Mouse (Mus musculus) regulatory T cell (primary cell): Measurements from ENCODE around the gene Serpinb1a.
"Not testable (repeated sequence)": the region's sequence is repeated elsewhere in the genome, so short reads cannot be mapped to it uniquely, and the experiment has no call there.

Experiments used
- in situ Hi-C: fragments of 300-600 bp; cut with MboI, MseI; formaldehyde crosslinking; loops from one replicate; pipeline ENCODE4 v1.15.1; 2025; ENCODE audit warnings: high pct_unique_total_duplicates

Serpinb1a gene

DNA sequence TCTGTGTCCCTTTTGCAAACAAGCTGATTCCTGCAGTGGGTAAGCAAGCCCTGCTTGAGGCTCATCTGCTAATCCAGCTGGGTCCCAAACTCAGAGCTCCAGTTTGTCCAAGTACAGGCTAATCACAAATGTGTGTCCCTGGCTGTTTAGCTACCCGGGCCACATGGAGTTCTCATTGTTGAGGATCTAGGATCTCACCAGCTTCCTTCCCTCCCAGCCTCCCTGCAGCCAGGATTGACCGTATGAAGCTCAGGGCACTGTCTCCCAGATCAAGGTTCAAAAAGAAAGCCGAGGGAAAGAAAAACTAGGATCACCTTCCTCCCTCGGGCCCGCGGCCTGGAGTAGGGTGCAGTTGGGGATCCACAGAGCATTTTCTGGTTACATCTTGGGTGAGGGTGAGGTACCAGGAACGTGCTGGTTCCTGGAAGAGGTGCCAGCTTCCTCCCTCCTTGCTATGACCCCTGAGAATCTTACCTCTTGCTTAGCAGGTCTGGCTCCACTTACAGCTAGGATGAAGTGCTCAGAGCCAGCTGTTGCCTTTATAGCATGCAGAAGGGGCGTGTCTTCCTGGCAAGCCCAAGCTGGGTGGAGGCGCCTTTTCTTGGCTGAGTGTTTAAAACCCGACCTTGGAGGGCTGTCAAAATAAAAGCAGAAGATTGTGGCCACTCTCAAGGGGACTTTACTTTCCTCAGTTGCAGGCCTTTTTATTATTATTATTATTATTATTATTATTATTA, at the start of gene Serpinb1a:
Serpinb1a (minus strand) TSS at position 518 of the 737 bp plus-strand sequence.
- in situ Hi-C loops, result loop anchor here (10.0 kb wide), 1 partner anchor 1054 kb away; the partner anchor contains the start of gene Serpinb6c

DNA sequence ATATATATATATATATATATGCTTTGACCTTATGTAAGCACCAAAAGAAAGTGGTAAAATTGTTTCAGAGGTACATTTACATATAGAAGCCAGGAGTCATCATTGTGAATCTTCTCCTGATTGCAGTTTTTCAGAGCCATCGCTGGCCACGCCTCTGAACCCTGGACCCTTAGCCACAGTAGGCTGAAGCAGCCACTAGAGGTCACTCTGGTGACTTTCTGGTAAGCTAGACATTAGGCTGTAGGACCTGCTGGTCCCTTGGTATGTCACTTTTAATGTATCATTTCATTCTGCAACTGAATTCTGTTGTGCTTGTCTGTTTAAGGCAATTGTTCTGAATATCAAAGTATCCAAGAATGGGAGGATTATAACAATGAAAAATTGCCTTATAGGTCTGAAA, 49.7 kb upstream of the Serpinb1a start:
- in situ Hi-C loops, result loop anchor here (5.0 kb wide), 1 partner anchor 177 kb away; the partner anchor contains the start of gene Serpinb1b

DNA sequence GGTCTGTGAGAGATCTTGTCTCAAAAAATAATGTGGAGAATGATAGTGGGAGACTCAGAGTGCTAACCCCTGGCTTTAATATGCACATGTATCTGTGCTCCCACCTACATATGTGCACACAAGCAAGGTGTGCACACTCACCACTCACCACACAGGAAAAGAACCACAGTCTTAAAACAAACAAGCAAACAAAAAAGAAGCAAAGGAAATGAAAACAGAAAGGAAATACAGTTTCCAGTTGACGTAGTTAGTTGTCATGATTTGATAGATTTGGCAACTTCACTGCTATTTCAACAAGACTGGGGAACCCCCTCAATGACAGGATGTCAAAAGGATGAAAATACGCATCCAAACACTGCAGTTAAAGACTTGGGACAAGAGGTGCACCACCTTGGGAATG, 48.1 kb upstream of the Serpinb1a start:
- in situ Hi-C loops, result not testable (repeated sequence)

DNA sequence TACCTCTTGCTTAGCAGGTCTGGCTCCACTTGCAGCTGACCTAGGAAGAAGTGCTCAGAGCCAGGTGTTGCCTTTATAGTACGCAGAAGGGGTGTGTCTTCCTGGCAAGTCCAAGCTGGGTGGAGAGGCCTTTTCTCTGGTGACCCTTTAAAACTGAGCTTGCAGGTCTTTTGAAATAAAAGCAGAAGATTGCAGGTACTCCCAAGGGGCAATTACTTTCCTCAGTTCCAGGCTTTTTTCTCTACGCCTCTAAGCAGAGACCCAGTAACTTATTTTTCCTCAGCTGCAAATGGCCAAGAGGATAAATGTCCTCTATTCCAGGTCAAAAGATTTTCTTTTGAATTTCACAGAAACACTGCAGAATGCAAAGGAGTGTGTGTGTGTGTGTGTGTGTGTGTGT, 47.1 kb upstream of the Serpinb1a start, which contains the start of gene Serpinb1c:
Serpinb1c (minus strand) TSS at position 101 of the 400 bp plus-strand sequence.
- in situ Hi-C loops, result no loop called here

DNA sequence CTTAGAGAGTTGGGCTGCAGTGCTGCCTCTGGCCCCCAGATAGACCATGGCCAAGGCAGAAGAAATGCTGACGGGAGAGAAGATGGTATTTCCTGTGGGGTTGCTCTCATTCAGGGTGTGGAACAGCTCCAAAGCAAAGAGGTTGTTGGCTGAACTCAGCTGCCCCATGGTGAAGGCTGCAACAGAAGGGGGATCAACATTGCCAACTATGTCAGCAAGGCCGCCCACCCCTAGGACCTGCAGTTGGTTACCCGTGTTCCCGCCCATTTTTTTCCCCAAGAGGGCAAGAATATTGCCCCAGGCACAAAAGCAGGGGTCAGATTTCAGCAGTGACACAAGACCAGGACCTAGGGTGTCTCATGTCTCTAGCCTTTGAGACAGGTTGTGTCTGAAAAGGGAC, 45.9 kb upstream of the Serpinb1a start:
- in situ Hi-C loops, result no loop called here

DNA sequence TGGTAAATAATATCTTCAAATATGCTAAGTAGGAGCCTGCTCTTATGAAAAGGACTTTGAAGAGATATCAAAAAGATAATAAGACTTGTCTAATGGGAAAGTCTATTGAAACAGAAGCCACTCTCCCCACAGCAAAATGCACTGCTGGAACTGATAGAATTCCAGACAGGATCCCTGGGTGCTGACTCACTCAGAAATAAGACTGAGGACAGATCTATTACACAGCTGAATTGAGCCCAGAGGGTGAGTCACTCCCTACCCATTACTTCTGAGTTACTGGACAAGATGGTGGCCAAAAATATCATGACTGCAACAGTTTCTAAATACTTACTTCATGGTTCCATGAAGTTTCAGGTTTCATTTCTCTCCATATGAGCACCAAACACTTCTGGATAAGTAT, 33.8 kb upstream of the Serpinb1a start:
- in situ Hi-C loops, result no loop called here

DNA sequence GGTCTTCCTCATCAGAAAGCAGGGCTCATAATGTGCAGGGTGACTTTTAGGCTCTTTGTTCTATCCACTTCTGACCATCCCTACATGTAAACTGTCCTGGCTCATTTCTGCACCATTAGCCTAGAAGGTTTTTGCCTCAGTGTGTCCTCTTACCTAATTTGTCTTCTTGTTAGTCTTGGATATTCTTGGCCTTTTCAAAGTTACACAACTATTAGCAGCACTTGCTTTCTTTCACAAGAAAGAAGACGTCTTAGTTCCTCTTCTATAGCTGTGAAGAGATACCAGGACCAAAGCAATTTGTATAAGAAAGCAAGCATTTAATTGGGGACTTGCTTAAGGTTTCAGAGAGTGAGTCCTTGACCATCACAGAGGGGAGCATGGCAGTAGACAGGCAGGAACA, 22.9 kb upstream of the Serpinb1a start:
- in situ Hi-C loops, result no loop called here

DNA sequence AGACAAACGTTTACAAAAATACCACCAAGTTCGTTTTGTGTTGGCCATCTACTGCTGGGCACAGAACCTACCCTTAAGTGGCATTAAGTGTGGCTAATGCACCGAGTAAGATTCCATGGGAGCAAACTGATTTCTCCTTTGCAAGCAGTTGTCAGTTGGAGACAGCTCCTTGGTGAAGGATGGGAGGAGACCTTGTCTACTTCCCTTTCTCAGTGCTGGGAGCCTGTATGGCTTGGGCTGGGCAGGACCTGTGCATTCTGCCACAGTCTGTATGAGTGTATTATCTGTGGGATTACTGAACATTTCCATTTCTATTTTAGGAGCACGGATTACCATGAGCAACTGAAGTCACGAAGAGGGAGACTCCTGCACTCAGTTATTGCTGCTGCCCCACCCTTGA, 17.9 kb upstream of the Serpinb1a start:
- in situ Hi-C loops, result no loop called here

DNA sequence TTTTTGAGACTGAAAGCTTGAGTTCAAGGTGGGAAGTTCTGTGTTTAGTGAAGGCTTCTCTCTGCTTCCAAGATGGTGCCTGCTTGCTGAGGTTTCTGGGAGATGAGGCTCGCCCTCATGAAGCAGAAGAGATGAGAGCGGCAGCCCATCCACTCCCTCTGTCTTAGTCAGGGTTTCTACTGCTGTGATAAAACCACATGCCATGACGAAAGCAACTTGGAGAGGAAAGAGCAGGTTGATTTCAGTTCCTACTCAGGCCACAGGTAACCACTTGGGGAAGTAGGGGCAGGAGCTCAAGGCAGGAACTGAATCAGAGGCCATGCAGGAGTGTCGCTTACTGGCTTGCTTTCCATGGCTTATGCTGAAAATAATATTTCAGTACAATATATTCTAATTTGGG, 17.2 kb upstream of the Serpinb1a start:
- in situ Hi-C loops, result not testable (repeated sequence)

DNA sequence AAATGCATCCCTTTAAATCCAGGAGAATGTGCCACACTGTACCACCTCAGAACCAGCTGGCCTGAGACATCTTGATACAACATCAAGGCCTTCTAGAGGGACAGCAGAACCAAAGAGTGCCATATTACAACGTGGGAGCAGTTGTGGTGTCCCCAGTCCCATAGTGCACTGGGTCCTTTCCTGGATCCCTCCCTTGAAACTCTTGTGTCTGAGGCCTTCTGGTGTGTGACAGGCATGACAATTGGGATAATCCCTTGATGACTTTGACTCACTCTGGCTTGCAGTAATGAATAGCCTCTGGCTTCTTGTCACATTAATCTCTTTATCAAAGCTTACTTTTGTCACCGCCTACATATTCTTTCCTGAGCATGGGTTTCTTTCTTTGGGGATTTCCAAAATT, 16.0 kb upstream of the Serpinb1a start:
- in situ Hi-C loops, result no loop called here

DNA sequence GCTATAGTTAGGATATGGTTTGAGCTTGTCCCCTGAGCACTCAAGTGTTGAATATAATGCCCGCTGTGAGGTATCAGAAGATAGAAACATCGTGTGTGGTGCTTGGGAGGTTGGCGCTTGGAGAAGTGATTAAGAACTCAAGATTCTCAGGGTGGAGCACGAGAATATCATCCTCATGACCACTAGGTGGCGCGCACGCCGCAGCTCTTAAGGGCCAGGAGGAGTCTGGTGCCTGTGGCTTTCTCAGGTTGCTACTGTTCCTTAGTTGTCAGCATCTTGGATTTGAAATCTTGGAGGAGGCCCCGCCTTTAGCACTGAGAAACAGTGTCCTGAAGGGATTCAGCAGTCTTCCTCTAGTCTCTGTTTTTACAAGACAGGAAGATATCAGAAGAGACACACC, 15.5 kb upstream of the Serpinb1a start:
- in situ Hi-C loops, result no loop called here

DNA sequence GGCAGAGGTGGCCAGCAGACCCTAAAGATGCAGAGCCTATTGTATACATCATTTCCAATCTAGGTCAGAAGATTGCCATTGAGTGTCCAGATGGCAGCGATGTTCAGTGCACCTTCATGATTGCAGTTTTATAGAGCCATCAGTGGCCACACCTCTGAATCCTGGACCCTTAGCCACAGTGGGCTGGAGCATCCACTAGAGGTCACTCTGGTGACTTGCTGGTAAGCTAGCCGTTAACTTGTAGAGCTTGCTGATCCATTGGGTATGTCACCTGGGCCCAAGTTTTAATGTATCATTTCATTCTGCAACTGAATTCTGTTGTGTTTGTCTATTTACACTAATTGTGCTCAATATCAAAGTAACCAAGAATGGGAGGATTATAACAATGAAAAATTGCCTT, 14.6 kb upstream of the Serpinb1a start:
- in situ Hi-C loops, result no loop called here

DNA sequence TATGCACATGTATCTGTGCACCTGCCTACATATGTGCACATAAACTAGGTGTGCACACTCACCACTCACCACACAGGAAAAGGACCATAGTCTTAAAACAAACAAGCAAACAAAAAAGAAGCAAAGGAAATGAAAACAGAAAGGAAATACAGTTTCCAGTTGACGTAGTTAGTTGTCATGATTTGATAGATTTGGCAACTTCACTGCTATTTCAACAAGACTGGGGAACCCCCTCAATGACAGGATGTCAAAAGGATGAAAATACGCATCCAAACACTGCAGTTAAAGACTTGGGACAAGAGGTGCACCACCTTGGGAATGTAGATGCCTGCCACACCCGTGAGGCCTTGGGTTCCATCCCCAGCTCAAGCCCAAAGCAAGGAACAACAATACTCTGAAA, 13.5 kb upstream of the Serpinb1a start:
- in situ Hi-C loops, result not testable (repeated sequence)

DNA sequence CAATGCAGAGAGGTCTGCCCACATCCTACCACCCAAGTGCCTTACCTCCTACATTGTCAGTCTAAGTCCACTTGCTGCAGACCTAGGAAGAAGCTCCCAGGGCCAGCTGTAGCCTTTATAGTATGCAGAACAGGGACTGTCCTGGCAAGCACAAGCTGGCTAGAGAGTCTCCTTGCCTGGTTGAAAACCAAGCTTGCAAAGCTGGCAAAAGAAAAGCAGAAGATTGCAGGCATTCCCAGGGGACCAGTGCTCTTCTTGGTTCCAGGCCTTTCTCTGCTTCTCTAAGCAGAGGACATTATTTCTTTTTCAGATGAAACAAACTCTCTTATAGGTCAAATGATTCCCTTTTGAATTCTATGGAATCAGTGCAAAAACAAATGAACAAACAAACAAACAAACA, 12.5 kb upstream of the Serpinb1a start:
- in situ Hi-C loops, result no loop called here

DNA sequence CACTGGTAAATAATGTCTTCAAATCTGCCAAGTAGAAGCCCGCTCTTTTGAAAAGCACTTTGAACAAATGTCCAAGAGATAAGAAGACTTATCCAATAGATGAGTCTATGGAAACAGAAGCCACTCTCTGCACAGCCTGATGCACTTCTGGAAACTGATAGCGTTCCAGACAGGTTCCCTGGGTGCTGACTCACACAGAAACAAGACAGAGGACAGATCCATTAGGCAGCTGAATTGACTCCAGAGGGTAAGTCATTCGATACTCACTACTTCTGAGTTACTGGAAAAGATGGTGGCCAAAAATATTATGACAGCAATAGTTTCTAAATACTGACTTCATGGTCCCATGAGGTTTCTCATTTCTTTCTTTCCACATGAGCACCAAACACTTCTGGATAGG, 9.8 kb upstream of the Serpinb1a start:
- in situ Hi-C loops, result no loop called here

DNA sequence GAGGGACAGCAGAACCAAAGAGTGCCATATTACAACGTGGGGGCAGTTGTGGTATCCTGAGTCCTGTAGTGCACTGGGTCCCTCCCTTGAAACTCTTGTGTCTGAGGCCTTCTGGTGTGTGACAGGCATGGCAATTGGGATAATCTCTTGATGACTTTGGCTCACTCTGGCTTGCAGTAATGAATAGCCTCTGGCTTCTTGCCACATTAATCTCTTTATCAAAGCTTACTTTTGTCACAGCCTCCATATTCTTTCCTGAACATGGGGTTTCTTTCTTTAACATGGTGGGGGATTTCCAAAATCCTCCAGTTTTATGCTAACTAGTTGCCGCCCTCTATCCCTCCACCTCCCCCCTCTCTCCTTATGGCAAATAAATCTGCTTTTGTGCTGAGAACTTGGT, 2.1 kb upstream of the Serpinb1a start:
- in situ Hi-C loops, result loop anchor here (10.0 kb wide), 1 partner anchor 1052 kb away; the partner anchor contains the start of gene Serpinb6c

DNA sequence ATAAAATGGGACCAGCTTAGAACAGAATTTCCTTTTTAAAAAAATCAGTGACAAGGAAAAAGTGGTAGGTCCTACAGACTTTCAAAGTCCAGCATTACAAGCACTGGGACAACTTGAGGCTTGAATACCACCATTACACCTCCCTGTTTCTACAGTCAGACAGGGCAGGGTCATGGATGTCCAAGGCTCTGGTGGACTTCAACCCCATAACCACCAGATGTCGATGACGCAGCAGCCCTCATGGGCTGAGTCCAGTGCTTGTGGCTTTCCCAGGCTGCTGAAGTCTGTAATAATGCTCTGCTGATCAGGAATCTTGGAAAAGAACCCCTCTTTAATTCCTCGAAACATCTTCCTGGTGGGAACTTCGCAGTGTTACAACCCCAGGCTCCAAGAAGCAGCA, 1.6 kb upstream of the Serpinb1a start:
- in situ Hi-C loops, result loop anchor here (10.0 kb wide), 1 partner anchor 1052 kb away; the partner anchor contains the start of gene Serpinb6c

DNA sequence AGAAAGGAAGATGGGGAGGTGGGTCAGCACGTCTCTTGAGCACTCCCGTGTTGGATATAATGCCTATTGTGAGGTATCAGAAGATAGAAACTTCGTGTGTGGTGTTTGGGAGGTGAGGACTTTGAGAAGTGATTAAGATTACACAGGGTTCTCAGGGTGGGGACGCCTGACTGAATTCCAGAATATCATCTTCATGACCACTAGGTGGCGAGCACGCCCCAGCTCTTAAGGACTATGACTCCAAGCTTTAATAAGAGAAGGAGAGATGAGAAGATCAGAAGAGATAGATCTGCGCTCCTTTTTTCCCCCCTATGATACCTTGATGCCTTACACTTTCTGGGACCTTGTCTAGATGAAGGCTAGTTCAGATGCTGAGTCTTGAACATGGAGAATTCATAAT, 982 bp upstream of the Serpinb1a start:
- in situ Hi-C loops, result loop anchor here (10.0 kb wide), 1 partner anchor 1053 kb away; the partner anchor contains the start of gene Serpinb6c

DNA sequence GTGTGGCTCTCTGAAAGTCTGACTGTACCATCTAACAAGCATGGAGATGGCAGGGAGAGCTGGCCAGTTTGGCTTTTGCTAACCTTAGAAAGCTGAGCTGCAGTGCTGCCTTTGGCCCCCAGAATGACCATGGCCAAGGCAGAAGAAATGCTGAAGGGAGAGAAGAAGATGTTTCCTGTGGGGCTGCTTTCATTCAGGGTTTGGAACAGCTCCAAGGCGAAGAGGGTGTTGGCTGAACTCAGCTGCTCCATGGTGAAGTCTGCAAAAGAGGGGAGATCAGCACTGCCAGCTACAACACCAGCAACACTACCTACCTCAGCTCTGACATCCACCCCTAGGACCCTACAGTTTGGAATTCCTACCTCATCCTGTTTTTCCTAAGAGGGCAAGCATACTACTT, 829 bp downstream of the Serpinb1a start:
- in situ Hi-C loops, result loop anchor here (10.0 kb wide), 1 partner anchor 1055 kb away; the partner anchor contains the start of gene Serpinb6c

DNA sequence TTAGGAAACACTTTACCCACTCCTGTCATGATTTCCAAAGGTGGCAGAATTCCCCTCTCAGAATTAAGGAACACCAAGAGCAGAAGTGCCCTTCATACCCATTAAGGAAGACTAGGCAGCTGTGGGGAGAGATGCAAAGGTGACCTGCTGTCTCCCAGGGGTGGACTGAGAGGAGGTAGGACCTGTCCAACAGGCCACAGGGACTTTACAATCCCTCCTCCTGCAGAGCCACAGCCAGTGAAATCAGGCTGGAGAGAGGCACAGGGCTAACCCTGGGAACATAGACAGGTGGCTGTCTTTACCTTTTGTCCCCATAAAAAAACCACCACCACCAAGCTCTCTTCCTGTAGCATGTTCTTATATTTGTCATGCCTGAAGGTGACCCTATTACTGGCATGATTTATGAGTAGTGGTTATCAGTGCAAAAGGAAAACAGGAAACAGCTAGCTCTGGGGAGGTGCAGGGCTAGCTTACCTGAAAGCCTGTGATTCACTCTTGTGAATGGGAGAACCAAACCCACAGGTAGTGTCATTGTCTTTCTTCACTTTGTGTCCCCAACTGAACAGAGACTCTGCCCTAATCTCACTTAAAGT, 1.4 kb downstream of the Serpinb1a start:
- in situ Hi-C loops, result loop anchor here (10.0 kb wide), 1 partner anchor 1055 kb away; the partner anchor contains the start of gene Serpinb6c

DNA sequence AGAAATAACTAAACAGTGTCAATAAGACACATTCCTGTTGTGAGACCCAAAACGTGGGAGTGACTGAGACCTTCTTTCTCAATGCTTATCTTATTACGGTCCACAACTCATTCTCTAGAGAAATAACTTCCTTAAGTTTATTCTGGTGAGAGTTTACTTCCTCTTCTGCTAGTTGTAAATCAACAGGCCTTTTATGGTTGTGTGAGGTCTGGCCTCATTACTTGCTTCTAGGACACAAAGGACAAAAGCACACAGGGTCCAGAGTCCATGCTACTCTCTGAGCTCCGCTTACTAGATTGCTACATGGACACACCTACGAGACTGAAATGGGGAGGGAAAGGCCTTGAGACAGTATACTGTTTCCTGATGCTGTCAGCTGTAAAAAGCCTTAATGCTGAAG, 1.9 kb downstream of the Serpinb1a start:
- in situ Hi-C loops, result no loop called here

DNA sequence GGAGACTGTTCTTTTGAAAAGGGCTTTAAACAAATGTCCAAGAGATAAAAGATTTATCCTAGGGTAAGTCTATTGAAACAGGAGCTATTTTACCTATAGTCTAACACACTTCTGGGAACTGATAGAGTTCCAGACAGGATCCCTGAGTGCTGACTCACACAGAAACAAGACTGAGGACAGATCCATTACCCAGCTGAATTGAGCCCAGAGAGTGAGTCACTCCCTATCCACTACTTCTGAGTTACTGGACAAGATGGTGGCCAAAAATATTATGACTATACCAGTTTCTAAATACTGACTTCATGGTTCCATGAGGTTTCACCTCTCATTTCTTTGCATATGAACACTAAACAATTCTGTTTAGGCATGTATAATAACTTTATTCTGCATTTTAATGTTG, 4.8 kb downstream of the Serpinb1a start:
- in situ Hi-C loops, result no loop called here

DNA sequence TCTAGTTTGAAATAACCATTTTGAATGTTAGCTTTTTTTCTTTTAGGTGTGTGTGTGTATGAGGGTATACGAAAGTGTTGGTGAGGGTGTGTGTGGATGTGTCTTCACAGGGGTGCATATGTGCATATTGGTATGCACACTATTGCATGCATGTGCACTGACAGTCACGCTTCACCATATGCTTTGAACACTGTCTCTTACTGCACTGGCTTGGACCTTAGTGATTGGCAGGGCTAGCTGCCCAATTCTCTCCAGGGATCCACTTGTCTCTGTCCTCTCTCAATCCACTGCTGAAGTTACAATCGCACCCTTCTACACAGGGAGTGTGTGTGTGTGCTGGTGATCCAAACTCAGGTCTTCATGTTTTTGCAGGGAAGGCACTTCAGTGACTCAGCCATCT, 9.6 kb downstream of the Serpinb1a start:
- in situ Hi-C loops, result no loop called here
